Mouse (Mus musculus): Measurements from ENCODE around the gene Gm9495.
A peak's percentile ranks its signal among the peaks of the same experiment; 100 is the strongest.
"Not testable (repeated sequence)": the region's sequence is repeated elsewhere in the genome, so short reads cannot be mapped to it uniquely, and the experiment has no call there.

Gene Gm9495

DNA sequence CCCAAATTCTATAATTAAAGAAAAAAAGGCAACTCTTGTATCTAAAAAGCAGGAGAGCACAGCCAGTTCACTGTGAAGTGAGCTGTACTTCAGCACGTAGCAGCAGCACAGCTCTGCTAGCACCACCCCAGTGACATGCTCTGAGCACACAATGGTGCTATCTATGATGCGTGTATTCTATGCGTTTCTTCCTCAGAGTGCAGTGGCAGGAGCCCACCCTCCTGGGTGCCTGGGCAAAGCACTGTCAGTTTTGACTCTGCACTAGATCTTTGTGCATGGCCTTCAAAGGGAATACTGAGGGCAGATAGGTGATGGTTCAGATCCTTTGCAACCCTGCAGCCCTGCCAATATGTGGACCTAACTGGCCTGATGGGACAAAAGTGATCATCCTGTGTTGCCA lies at the start of gene Gm9495:
Gm9495 (minus strand) TSS at position 101 of the 400 bp plus-strand sequence.
- DNase-seq (ENCODE audit: low spot score), result not testable (repeated sequence)

DNA sequence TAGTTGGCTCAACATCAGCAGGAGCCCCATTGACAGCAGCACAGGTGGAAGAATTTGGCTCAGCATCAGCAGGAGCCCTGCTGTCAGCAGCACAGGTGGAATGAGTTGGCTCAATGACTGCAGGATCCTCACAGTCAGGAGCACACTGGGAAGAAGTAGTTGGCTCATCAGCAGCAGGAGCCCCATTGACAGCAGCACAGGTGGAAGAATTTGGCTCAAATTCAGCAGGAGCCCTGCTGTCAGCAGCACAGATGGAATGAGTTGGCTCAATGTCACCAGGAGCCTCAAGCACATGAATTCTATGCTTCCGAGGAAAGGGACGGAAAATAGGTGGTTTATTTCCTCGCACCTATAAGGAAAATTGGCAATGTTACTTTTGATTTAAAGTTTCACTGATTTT lies 21.6 kb upstream of the Gm9495 start:
- not testable (repeated sequence) for DNase-seq (ENCODE audit: low spot score)

DNA sequence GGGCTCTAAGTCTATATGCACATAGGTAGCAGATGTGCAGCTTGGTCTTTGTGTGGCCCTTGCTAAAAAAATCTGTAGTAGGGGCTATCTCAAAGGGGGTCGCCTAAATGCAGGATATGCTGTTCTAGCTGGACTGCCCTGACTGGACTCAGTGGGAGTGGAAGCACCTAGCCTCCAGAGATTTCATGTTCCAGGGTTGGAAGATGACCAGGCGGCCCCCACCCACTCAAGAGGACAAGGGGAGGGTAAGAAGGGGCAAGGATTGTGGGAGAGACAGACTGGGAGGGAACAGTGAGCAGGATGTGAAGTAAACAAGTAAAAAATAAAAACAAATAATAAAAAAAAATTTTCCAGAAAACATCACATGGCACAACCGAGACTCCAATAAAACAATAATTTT lies 33.3 kb downstream of the Gm9495 start:
- DNase-seq (ENCODE audit: low spot score), result peak; percentile 59

DNA sequence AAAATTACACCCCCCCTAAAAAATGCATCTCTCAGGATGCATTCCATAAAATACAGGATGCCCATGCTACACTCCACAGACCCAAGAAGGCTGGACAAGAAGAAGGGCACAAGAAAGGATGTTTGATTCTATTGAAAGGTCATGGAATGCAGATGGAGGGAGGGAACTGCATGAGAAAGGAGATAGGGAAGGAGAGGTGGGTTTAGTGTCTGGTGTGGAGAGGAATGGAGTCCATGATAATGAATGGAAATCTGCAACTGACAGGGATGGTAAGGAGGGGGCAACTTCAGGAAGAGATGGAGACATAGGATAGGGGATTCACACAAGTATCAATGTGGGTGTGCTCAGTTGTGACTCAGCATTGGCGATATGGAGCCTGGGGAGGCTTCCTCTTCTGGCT lies 39.0 kb downstream of the Gm9495 start:
- DNase-seq (ENCODE audit: low spot score), result no peak

DNA sequence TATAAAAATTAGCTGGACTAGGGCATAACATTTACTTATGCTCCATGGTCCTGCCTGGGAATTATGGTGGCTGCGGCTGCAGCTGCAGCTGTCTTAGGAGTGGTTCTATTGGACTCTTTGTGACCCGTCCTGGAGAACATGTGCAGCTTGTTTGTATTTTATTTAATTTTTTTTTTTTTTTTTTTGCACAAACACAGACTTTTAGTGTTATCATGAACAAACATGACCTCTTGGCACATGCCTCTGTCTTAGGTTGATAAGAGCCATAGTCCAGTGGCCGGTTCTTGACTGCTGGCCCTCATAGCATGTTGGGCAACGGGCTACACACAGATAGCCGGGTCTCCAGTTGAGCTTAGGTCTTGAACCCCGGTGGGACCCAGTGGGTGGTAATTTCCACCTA lies 48.6 kb downstream of the Gm9495 start:
- no peak for DNase-seq (ENCODE audit: low spot score)

DNA sequence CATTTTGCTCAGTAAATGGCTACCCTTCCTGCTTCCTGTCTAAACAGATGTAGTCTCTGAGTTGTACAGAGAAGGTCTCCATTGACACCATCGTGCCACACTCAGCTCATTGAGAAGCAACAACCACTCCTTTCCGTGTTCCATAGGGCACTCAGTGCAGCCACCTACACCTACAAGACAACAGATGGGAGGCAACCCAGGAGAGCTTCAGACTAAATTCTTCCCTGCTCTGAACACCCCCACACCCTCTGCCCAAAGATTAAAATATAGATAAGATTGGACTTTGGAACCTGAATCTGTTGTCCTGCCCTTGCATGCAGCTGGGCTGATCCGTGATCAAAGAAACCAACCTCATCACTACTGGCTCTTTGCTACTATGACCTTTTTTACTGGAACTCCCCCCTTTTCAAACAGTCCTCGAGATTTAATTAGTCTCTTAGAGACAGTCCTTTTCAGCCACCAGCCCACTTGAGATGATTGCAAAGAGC lies 53.4 kb downstream of the Gm9495 start:
- DNase-seq (ENCODE audit: low spot score), result no peak

DNA sequence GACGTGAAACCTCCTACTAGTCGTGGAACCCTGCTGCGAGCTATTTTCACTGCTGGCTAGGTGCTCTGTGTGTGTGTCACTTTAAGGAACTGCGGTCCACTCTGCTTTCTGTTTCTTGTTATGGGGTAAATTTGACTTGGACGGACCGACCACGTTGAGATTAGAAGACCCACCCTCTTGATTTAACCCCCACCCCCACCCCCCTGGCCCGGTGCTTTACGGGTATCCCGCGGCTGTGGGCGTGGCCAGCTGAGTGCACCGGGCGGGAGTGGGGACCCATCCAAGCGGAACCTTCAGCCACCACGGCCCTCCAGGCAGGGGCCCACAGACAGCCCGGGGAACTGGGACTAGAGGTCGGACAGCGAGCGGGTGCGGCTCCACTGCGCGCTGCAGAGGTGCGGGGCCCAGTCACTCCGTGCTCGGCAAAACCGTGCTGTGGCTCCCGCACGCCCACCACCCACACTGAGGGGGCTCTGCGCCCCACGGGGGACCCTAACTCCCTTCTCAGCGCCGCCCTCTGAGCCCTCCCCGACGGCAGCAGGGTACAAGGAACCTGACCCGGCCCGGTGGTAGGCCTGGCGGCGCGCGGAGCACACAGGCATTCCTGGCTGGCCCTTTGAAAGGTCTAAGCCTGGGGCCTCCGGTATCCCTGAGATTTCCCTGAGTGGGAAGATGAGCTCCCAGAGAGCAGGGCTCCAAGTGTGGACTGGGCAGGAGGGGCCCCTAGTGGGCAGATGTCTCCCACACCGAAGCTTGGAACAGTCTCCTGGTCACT lies 54.0 kb downstream of the Gm9495 start:
- DNase-seq (ENCODE audit: low spot score), result peak; percentile 83

DNA sequence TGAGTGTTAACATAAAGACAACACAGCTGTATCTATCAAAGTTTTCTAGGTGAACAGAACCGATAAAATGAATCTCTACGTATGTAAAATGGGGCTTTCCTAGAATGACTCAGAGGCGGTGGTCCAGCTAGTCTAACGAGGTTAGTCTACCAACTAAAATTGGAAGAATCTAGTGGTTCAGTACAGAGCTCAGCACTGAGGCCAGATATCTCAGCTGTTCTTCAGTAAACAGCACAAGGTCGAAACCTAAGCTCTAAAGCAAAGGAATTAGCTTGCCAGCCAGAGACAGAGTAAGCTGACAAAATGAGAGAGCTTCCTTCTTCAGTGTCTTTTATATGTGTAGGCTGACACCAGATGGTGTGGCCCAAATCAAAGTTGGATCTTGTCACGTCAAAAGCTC lies 57.2 kb downstream of the Gm9495 start:
- DNase-seq (ENCODE audit: low spot score), result no peak

DNA sequence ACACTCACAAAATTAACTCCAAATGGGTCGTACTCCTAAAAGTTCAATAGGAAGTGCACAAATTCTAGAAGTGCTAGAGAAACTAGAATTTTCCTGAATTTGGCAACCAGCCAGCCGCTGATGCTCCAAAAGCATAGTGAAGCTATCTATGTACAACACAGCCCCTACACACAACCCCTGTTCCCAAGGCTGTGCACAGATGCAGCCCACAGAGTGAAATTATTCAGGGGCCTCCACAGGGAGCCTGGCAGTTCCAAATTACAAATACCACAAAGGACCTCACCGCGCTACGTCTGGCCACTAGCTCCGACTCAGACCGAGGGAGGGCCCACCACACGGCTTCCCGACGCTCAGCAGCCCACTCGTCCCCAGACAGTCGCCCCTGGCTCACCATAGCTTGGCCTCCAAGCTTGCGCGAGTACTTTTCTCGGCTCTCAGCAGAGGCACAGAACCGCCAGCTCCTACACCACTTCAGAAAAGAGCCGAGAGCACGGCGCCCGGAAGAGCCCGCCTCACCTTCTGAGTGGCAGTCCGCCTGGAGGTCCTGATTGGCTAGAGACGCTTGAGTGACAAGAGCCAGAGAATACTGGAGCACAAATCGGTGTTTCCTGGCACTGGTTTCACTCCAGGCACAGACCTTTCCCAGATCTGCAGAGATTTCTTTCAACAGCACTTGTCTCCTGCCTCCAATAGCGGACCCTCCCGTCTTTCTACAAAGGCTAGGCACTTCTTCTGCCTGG lies 58.1 kb downstream of the Gm9495 start:
- peak; percentile 84 for DNase-seq (ENCODE audit: low spot score)

DNA sequence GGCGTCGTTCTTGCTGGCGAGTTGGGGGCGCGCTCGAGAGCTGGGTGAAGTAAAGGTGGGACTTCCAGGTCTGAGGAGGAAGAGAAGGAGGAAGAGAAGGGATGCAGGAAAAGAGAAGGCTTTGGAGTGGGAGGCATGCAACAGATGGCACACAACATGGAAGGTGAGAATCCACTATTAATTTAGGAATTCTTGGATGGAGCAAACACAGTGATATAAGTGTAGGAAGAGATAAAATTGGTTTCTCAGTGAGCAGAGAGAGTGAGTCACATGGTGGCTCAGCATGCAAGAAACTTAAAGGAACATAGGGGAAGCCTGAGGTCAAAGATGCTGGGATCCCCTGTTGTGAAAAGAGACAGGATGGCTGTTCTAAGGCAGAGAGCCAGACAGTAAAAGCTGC lies 69.0 kb downstream of the Gm9495 start:
- DNase-seq (ENCODE audit: low spot score), result no peak
